Mouse (Mus musculus) Muller cell, postnatal 12 days (primary cell): Measurements from ENCODE around the gene Kdm2a.

ENCODE experiments used
- DNase-seq: peaks from one replicate; pipeline ENCODE4 v3.0.0-alpha.2; 2015; ENCODE audit errors: inconsistent ontology term

The Kdm2a gene

DNA sequence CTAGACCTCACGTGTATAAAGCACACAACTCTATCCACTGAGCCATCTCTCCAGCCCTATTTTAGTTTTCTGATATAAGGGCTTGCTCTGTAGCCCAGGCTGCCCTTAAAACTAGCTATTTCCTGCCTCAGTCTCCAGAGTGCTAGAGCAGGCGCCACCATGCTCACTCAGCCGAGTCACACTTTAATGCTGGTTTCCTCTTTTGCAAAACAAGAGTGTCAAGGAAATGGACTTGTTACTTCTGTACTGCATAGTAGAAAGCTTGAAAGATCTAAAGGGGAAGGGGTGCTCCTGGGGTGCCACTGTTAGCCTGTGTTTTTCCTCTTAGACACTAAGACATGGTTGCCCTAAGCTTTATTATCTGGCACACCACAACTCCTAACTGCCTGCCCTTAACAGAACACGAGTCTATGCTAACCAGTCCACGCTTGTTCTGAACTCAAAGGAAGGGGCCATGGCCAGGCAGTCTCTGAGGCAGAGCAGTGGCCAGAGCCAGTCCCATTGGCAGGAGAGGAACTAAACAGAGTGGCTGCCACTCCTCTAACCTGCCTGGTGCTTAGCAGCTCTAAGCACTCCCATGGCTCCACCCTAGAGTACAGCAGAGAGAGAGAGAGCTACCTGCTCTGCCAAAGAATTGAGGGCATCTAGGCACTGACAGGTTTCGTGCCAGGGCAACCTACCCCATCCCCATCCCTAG lies 98.4 kb downstream of the Kdm2a start:
- no peak for DNase-seq

DNA sequence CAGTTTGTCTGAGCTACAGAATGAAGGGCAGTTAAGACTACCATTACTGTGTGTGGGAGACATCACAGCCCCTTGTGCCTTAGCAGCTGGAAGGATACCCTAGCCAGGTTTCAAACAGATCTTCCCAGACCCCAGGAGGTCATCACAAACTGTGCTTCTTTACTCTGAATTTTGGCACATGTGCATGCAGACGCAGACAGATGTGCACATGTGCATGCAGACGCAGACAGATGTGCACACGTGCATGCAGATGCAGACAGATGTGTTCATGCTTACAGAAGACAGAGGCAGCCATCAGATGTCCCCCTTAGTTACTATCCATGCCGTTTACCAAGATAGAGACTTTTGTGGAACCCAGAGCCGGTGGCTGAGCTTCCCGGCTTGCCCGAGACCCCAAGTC lies 99.0 kb downstream of the Kdm2a start:
- DNase-seq, result no peak

DNA sequence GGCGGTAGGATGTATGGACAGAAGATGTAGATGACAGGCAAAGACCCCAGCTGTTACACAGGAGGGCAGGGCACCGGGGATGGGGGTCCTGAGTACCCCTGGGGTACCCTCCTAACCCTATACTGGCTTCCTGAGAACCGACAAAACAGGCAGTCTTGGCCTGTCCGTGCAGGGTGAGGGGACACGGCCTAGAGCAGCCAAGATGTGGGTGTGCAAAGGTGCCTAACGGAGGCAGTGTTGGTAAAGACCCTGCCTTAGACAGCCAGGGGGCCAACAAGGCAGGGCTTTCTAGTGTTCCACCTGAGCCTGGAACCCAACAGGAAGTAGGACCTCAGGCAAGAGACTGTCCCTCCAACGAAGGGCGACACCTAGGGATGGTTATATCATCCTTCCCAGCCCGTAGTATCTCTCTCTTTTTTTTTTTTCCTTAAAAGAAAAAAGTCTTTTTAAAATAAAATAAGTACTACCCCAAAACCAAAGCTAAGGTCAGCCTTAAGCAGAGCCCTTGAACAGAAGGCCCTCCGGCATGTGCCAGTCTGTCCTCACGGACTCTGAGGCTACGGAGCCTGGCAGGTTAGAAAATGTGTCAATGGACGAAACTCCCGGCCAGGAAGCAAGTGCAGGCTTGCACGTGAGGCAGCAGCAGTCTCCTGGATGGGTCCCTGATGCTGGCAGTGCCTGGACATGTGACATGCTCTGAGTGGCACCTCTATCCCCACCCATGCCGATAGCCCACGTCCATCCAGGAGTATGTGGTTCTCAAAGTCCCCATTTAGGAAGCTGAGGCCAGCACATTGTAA lies 99.6 kb downstream of the Kdm2a start:
- DNase-seq, result no peak

DNA sequence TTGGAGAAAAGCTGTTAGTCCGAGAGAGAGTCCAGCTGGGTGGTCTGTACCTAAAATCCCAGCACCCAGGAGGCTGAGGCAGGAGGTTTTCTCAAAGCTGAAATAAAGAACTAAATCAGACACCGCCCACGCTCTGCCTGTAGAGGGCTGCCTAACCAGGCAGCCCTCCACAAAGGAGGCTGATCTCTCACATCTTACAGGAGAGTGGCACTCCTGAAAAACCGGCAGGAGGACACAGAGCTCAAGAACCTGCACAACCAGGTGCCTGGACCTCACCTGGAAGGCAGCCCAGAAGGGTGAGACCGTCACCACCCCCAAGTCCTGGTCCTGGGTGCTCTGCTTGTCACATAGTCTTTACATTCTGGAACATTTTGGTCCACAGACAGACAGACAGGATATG lies 100.2 kb downstream of the Kdm2a start:
- DNase-seq, result no peak

DNA sequence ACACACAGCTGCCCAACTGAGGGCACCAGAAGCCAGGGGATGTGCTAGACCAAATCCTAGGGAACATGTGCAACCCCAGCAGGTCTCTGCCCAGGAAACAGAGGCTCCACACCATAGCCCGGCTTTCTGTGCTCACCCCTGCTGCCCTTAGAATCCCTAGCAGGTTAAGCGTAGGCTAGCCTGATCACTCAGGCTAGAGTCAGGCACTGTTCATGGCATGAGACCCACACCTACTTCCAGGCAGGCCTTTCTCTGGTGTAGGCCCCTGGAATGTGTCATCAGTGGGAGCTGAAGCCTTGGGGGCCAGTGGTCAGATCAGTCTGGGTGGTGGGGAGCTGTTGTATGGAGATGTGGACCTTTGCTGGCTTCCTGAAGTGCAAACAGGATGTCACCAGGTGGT lies 101.5 kb downstream of the Kdm2a start:
- no peak for DNase-seq

DNA sequence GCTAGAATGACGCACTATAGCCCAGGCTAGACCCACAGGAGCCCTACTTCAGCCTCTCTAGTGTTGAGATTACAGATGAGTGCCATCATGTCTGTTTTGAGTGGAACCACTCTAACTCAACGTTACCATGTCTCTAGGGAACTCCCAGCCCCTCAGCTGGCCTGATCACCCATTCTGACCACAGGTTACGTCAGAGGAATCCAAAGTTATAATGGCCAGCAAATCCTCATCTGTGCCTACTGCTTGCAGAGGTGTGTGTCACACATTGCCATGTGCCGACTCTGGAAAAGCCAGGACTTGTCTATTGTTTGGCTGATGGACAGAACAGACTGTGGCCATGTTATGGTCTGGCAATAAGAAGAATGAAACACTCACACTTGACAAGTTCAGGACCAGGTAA lies 102.7 kb downstream of the Kdm2a start:
- DNase-seq, result no peak

DNA sequence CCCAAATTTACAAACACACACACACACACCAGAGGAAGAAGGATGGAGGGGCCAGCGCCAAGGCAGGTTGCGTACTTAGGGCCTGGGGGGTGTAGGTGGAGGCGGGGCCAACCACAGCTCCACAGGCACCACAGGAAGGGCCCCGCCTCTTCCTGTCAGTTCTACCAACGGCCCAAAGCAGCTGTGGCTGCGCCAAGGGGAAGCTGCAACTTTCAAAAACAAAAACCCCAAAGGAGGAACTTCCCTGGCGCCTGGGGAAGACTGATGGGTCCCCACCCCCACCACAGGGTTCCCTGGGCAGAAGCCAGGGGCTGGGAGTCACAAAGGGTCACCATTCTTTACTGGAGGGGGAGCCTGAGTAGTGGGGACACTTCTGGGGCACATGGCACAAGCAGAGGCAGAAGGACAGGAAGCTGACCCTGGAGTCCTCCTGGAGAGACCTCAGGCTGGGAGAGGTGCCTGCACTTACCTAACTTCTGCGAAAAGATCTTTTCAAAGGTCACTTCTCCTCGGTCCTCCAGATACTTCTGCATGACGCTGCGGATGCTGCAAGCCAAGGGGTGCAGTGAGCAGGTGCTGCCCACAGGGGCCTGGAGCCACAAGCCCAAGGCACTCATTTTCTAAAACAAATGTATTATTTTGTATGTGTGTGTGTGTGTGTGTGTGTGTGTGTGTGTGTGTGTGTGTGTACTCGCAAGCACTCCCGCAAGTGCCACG lies 103.5 kb downstream of the Kdm2a start:
- DNase-seq, result no peak

DNA sequence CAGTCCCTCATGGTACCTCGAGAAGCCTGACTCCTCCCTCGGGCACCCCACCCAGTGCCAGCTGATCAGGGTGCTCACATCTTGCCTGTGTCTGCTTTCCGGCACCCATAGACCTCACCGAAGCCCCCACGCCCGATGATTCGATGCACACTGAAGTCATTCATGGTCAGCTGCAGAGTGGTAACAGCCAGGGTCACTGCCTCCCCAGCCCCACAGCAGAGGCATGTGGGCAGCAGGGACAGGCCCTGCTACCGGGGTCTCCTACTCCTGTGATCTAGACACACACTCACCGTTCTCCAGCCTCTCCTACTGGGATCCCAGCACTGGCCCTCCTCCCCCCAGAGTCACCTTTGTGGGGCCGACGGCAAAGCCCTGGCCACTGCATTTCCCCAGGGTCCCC lies 106.9 kb downstream of the Kdm2a start:
- DNase-seq, result no peak

DNA sequence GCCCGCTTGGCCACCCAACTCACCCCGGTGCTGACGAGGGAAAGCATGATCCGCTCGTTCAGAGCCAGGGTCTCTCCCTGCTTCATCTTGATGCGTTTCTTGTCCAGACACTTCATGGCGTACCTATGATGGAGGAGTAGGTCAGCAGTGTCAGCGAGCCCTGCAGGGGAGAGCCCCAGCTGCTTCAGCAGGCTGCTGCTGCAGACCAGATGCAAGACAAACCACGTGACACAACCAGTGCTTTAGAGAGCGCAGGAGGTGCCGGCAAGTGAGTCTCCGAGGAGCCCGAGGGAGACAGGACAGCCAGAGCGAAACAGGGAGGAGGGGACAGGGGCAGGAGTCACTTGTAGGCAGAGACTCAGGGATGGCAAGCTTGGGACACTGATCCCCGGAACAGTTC lies 107.3 kb downstream of the Kdm2a start:
- DNase-seq, result no peak

DNA sequence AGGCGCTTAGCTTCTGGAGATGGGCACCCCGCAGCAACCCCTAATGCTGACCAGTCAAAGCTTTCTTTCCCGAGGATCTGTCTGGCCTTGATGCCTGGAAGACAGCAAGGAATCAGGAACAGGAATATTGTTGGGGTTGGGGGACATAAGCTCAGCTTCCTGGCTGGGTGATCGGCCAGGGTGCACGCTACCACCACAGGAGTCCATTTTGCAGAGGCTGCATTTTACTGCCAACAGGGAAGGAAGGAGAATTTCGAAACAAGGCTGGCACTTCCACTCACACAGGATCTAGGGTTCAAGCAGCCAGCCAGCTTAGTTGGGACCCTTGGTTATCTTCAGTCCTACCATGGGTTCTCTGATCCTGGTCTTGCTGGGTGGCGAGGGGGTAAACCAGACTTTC lies 114.4 kb downstream of the Kdm2a start:
- DNase-seq, result no peak

DNA sequence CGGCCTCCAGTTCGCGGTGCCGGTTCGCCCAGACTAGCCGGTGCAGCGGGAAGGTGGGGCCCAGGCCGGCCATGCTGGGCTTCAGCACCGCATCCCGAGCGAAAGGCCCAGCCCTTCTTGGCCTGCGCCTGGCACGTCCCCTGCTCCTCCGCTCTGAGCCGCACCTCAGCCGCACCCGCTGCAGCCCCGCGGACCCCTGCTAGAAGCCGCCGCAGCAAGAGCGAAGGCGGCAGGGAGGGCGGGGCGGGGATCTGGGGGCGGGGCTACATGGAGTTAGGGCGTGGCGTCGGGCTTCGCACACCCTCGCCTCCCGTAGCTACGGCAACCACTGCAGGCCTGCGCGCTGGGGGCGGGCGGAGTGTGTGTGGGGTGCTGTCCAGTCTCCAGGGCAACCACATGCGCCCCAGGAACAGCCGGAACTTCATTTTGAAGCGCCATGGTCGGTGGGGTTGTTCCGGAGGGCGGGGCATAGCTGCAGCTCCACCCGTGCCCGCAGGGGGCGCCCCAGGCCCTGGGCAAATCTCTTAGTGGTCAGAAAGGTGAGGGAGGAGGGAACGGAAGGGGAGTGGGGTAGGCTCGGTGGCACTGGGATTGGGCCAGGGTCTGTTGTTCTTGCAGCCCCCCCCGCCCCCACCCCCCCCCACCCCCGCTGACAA lies 115.1 kb downstream of the Kdm2a start, which contains the start of gene Ankrd13d:
Ankrd13d (minus strand) TSS at position 240 of the 656 bp plus-strand sequence.
- DNase-seq, result peak; percentile 94

DNA sequence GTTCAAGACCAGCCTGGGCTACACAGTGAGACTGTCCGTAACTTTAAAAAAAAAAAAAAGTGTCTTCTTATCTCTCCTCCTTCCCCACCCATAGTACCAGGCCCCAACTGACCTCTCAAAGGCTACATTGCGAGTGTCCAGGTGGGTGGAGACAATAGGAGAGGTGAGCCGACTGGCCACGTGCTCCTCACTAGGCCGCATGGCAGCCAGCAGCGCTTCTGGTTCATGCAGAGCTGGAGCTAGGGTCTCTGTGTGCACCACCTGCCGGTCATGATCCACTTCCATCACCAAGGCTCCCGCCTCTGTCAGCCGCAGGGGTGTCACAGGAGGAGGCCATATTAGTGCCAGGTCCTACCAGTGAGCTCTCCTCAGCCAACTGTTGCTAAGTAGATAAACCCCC lies 117.7 kb downstream of the Kdm2a start:
- no peak for DNase-seq

DNA sequence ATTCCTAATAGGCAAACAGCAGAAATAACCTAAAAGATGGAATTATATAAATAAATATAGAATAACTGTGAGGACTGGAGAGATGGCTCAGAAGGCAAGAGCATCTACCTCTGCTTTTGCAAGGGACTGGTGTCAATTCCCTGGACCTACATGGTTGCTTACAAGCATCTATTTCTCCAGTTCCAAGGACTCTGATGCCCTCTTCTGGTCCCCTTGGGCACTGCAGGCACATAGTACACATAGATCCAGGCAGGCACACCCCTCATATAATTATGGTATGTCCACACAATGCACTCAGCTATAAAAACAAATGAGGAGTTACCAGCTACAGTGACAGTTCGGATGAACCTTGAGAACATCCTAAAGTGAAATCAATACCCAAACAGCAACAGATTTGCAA lies 118.6 kb downstream of the Kdm2a start:
- DNase-seq, result no peak

DNA sequence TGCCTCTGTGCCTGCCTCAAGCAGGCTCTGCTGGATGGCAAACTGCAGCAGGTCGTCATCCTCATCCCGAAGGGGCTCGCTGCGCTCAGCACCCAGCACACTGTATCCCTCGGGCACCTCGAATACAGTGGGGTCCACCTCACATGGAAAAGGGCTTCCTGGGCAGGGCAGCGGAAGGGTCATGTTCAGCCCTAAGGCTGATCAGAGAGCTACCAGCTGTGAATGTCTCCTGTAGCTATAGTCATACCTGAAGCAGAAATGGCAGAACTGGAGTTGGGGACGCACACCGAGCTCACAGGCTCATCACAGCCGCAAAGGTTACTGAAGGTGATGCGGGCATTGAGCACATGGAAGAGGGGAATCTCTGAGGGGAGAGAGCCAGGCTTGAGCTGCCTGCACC lies 127.1 kb downstream of the Kdm2a start:
- no peak for DNase-seq

DNA sequence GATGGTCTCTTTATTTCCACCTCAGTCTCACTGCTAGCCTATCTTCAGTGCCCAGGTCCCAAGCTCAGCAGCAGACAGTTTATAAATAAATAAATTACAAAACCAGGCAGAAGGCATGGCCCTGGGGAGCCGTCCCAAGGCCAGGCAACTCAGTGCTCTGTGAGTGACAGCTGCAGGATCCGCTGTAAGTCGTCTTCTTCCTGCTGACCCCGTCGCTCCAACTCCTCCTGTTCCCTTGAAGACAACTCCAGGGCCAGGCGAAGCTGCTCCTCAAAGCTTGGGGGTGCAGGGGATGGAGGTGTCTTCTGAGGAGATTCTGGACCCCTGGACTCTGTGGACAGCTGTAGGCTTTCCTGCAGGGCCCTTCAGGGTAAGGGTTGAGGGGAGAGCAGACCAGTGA lies 127.9 kb downstream of the Kdm2a start:
- no peak for DNase-seq

DNA sequence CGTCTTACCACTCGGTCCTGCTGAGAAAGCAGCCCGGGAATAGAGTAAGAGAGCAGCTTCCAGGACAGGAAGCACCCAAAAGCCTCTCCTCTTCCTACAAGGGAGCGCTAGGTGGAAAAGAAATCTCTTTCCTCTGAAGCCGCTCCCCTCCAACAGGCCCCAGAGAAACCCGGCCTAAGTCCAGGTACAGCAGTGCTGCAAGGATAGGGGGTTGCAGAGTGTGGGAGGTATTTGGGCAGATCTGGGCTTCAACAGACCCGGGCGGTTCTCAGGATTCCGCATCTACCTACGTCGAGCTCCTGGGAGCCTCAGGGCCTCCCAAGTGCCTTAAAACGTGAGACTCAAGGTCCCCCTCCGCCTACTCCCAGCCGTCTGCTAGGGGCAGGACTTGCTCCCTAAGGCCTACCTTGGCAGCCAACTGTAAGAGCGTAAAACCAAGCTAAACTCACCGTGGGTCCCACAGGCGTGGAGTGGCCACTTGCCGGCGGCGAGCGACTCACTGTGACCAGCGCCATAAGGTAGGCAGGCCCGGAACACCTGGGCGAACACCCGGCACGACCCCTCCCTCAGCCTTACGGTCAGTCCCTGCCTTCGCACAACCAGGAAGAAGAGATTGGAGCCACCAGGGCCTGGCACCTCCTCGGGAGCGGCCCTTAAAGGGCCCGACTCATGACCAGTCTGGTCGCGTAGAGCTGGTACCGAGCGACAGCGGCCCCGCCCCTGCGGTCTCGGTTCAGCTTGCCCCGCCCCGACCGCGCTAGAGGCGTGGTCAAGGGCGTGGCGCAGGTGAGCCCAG lies 129.3 kb downstream of the Kdm2a start, which contains the start of gene Ssh3:
Ssh3 (minus strand) TSS at position 615 of the 796 bp plus-strand sequence.
- peak; percentile 77 for DNase-seq

DNA sequence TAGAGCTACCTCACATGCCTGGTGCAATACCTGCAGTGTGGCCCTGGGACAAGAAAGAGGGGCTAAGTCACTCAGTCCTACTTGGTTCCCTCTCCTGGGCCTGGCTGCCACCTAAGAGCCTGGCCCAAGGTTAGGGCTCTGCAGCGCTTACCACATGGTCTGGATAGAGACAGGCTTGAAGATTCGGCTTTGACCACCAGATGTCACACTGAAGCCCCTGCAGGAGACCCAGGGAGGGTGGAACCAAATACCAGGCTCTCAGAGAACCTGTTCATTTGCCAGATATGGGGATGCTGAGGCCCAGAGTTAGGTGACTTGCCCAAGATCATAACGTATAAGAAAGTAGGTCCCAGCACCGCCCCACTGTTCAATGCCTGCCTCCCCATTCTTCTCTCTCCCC lies 132.1 kb downstream of the Kdm2a start:
- no peak for DNase-seq
